8 mouse cellular contexts compared by ENCODE assay signal in the genomic region with DNA sequence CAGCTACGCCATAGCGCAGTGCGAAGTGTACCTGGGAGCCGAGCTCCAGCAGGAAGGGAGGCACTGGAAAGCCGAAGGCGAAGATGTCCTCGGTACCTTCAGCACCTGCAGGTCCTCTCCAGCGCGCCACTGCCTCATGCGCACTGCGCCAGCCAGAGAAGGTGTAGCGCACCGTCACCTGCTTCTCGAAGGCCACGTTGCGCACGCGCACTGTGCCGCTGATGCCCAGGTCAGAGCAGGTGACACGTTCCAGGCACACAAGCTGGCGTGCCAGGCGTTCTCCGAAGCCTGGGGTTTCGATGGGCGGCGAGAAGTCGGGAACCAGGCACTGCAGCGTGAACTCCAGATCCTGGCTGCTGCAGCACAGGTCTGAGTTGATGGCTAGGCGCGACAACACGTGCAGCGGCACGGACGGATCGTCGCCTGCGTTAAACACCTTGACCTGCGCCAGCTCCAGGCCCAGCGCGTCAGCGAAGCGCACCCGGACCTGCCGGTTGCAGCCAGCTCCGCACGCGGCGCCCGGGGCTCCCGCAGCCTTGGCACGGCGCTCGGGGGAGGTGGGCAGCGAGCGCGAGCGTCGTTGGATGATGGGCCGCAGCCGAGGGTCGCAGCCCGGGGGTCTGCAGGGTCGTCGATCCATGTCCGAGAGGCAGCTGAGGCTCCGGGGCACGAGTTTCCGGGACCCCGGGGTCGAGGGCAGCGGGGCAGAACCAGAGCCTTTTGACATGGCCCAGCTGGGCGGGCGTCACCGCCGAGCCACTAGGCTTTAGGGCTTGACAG. TPM values are rescaled to one million over a fixed set of nuclear protein-coding genes. Genes with fewer than 3 reads are reported as not detected.
DNase-seq lines count a peak whose midpoint lies in the region; ATAC-seq lines count a peak whose summit lies in the region.

No protein-coding gene starts in this region.

- no peaks in the 10 kb centered on the region for H3K36me3 ChIP-seq in embryonic facial prominence, embryonic 11.5 days (replicated peaks; ENCODE audit: control insufficient read depth, insufficient read depth, low read depth, low read length)
- peaks cover 10% of the 10 kb centered on the region for H3K36me3 ChIP-seq in heart, embryonic 16.5 days (ENCODE audit: control insufficient read depth, insufficient read depth)
- H3K36me3 ChIP-seq in neural tube, embryonic 12.5 days: no peaks in the 10 kb centered on the region

- DNase-seq in adrenal gland, adult (ENCODE audit: inconsistent age in 2 of 2, low spot score in 1 of 2): peak; percentile 23 to 55
- no peak for DNase-seq in adrenal gland, postnatal 4 days (ENCODE audit: low spot score in 2 of 2)
- DNase-seq in ES-CJ7 (ENCODE audit: low read depth, low spot score): peak; percentile 54
- DNase-seq in embryonic facial prominence, embryonic 11.5 days (ENCODE audit: low spot score): no peak
- peak; percentile 50 to 65 for DNase-seq in left cerebral cortex, adult 8-10 months (ENCODE audit: low spot score in 2 of 2)
- DNase-seq in thymus, adult 18-20 months: no peak

- H3K9me3 ChIP-seq in embryonic facial prominence, embryonic 11.5 days (replicated peaks; ENCODE audit: control insufficient read depth, low read length): no peaks in the 10 kb centered on the region
- peaks cover 7% of the 10 kb centered on the region for H3K9me3 ChIP-seq in heart, embryonic 16.5 days (replicated peaks; ENCODE audit: control insufficient read depth, low read length)
- H3K9me3 ChIP-seq in neural tube, embryonic 12.5 days: no peaks in the 10 kb centered on the region

- 16% methylated on average over 75 of the region's 75 CpGs for WGBS in embryonic facial prominence, embryonic 11.5 days
- 8% methylated on average over 75 of the region's 75 CpGs for WGBS in heart, embryonic 16.5 days
- 16% methylated on average over 75 of the region's 75 CpGs for WGBS in neural tube, embryonic 12.5 days

- H3K4me1 ChIP-seq in embryonic facial prominence, embryonic 11.5 days (ENCODE audit: control insufficient read depth, insufficient read depth, low read length): peaks cover 3% of the 10 kb centered on the region; the same call in 1 of the 2 replicates
- H3K4me1 ChIP-seq in heart, embryonic 16.5 days (ENCODE audit: control insufficient read depth, insufficient read depth, low read length): peaks cover 34% of the 10 kb centered on the region
- peaks cover 21% of the 10 kb centered on the region for H3K4me1 ChIP-seq in neural tube, embryonic 12.5 days

- peaks cover 11% of the 10 kb centered on the region for H3K27me3 ChIP-seq in embryonic facial prominence, embryonic 11.5 days (ENCODE audit: control insufficient read depth, insufficient read depth, low read length)
- 0 out of 2 replicates have a peak, but pooled peaks cover 2% of the 10 kb centered on the region for H3K27me3 ChIP-seq in heart, embryonic 16.5 days (ENCODE audit: control insufficient read depth, insufficient read depth, low read length)
- H3K27me3 ChIP-seq in neural tube, embryonic 12.5 days (replicated peaks): peaks cover 14% of the 10 kb centered on the region

- peak overlapping the region; percentile 62 for H3K9ac ChIP-seq in embryonic facial prominence, embryonic 11.5 days (replicated peaks; ENCODE audit: low read length)
- peak overlapping the region; percentile 85 for H3K9ac ChIP-seq in heart, embryonic 16.5 days (ENCODE audit: low read length)
- H3K9ac ChIP-seq in neural tube, embryonic 12.5 days: peak overlapping the region; percentile 65

- ATAC-seq in embryonic facial prominence, embryonic 11.5 days (replicated peaks; ENCODE audit: insufficient number of reproducible peaks, low FRiP score, low TSS enrichment, low read depth): peak; percentile 14; the same call in 1 of the 2 replicates
- ATAC-seq in heart, embryonic 16.5 days (replicated peaks; ENCODE audit: extremely low read depth, insufficient read depth, low FRiP score): no peak; the same call in 1 of the 2 replicates
- ATAC-seq in neural tube, embryonic 12.5 days (ENCODE audit: low FRiP score, low read depth): peak; percentile 3; the same call in 1 of the 2 replicates

- H3K4me3 ChIP-seq in embryonic facial prominence, embryonic 11.5 days (ENCODE audit: low read depth, low read length): peak overlapping the region; percentile 76
- H3K4me3 ChIP-seq in heart, embryonic 16.5 days (ENCODE audit: low read length): peak overlapping the region; percentile 58
- H3K4me3 ChIP-seq in neural tube, embryonic 12.5 days: peak overlapping the region; percentile 69

- no peak overlapping the region for H3K27ac ChIP-seq in embryonic facial prominence, embryonic 11.5 days (replicated peaks; ENCODE audit: low read depth, low read length)
- peak overlapping the region; percentile 92 for H3K27ac ChIP-seq in heart, embryonic 16.5 days (ENCODE audit: low read length)
- no peak overlapping the region for H3K27ac ChIP-seq in neural tube, embryonic 12.5 days

- H3K4me2 ChIP-seq in embryonic facial prominence, embryonic 11.5 days (ENCODE audit: low read depth, low read length): peak overlapping the region; percentile 99
- H3K4me2 ChIP-seq in heart, embryonic 16.5 days (ENCODE audit: low read depth, low read length): peak overlapping the region; percentile 99
- peak overlapping the region; percentile 97 for H3K4me2 ChIP-seq in neural tube, embryonic 12.5 days (replicated peaks)

RNA-seq across cellular contexts. Expression of a gene that starts 0.6 kb away (rescaled TPM):
- 1 to 10 TPM; 6.2 to 6.9 TPM for total RNA-seq in adrenal gland, postnatal 4 days (2021)
- polyA plus RNA-seq in embryonic facial prominence, embryonic 11.5 days (2014; fragmentation: Nextera tagmentation; extraction: Ambion mirVana): 3.5 and 3.8 TPM in 2 replicates
- 21.0 and 22.9 TPM in 2 replicates for polyA plus RNA-seq in heart, embryonic 16.5 days (2015; fragmentation: Nextera tagmentation; extraction: Ambion mirVana)
- total RNA-seq in left cerebral cortex, adult 8-10 months (2022): 1 to 10 TPM; 7.5 to 8.8 (median 7.9) TPM
- 3.5 and 4.3 TPM in 2 replicates for polyA plus RNA-seq in neural tube, embryonic 12.5 days (2016; fragmentation: Nextera tagmentation; extraction: Ambion mirVana)

RNA-seq across cellular contexts. Expression of a gene that starts 0.7 kb away (rescaled TPM):
- 1 to 10 TPM; 5.7 TPM for total RNA-seq in adrenal gland, postnatal 4 days (2021)
- 4.8 and 5.5 TPM in 2 replicates for polyA plus RNA-seq in embryonic facial prominence, embryonic 11.5 days (2014; fragmentation: Nextera tagmentation; extraction: Ambion mirVana)
- polyA plus RNA-seq in heart, embryonic 16.5 days (2015; fragmentation: Nextera tagmentation; extraction: Ambion mirVana): 6.6 and 6.8 TPM in 2 replicates
- 10 to 100 TPM; 48.2 to 67.8 (median 59.7) TPM for total RNA-seq in left cerebral cortex, adult 8-10 months (2022)
- polyA plus RNA-seq in neural tube, embryonic 12.5 days (2016; fragmentation: Nextera tagmentation; extraction: Ambion mirVana): 4.7 and 6.3 TPM in 2 replicates

RNA-seq across cellular contexts. Expression of a gene that starts 6.2 kb away (rescaled TPM):
- total RNA-seq in adrenal gland, postnatal 4 days (2021): under 1 TPM; 0.06 to 0.34 TPM
- polyA plus RNA-seq in embryonic facial prominence, embryonic 11.5 days (2014; fragmentation: Nextera tagmentation; extraction: Ambion mirVana): 0.06 and 0.07 TPM in 2 replicates
- polyA plus RNA-seq in heart, embryonic 16.5 days (2015; fragmentation: Nextera tagmentation; extraction: Ambion mirVana): 0.12 and 0.20 TPM in 2 replicates
- 1 to 10 TPM in 3 of 4 experiments, under 1 TPM in 1; 0.87 to 2.9 (median 1.4) TPM for total RNA-seq in left cerebral cortex, adult 8-10 months (2022)
- 0.23 and 0.46 TPM in 2 replicates for polyA plus RNA-seq in neural tube, embryonic 12.5 days (2016; fragmentation: Nextera tagmentation; extraction: Ambion mirVana)

RNA-seq across cellular contexts. Expression of a gene that starts 16.7 kb away (rescaled TPM):
- under 1 TPM in 1 of 2 experiments, not detected in 1; 0.20 TPM for total RNA-seq in adrenal gland, postnatal 4 days (2021)
- polyA plus RNA-seq in embryonic facial prominence, embryonic 11.5 days (2014; fragmentation: Nextera tagmentation; extraction: Ambion mirVana): 0.45 and 0.63 TPM in 2 replicates
- 0.15 and 0.18 TPM in 2 replicates for polyA plus RNA-seq in heart, embryonic 16.5 days (2015; fragmentation: Nextera tagmentation; extraction: Ambion mirVana)
- under 1 TPM; 0.11 to 0.40 (median 0.20) TPM for total RNA-seq in left cerebral cortex, adult 8-10 months (2022)
- polyA plus RNA-seq in neural tube, embryonic 12.5 days (2016; fragmentation: Nextera tagmentation; extraction: Ambion mirVana): 0.11 and 0.25 TPM in 2 replicates

Comparison
In these comparisons a context has a peak if more than half of its experiments do, and no peak if none do; other contexts are left out.
1. DNase-seq: peak in adrenal gland, adult (2 of 2), ES-CJ7 (single experiment) and left cerebral cortex, adult 8-10 months (2 of 2); none in adrenal gland, postnatal 4 days (0 of 2), embryonic facial prominence, embryonic 11.5 days (single experiment) and thymus, adult 18-20 months (0 of 2).
2. Peak in every context shown above with its lines, with median percentiles within 50 percentile points of each other: H3K4me2 ChIP-seq, H3K4me3 ChIP-seq and H3K9ac ChIP-seq.